Mouse (Mus musculus) CH12.LX (cell line): ENCODE data around the gene Pskh1. TPM values are rescaled to one million over a fixed set of nuclear protein-coding genes. Genes with fewer than 3 reads are reported as not detected.

Experiments used
- DNase-seq: peaks from one replicate; pipeline ENCODE4 v3.0.0-alpha.2; 2013; ENCODE audit errors: extremely low read depth
- H3K27ac ChIP-seq: 2 replicates; pipeline ENCODE4 v1.5.1; 2012; ENCODE audit warnings: low read depth, mild to moderate bottlenecking, control low read depth, moderate library complexity; ENCODE audit not compliant: insufficient read depth
- H3K27me3 ChIP-seq: replicated peaks from 2 replicates; pipeline ENCODE3; 2012; ENCODE audit warnings: inconsistent platforms
- H3K36me3 ChIP-seq, 2 experiments: replicated peaks in 1 of 2; 2 replicates each; pipeline versions ENCODE3 to v1.6.1; 2012; ENCODE audit warnings: inconsistent platforms in 1 of 2, low read length in 1 of 2, mild to moderate bottlenecking in 1 of 2, mixed read lengths in 1 of 2, moderate library complexity in 1 of 2; ENCODE audit not compliant: control insufficient read depth in 1 of 2, insufficient read depth in 1 of 2
- H3K4me1 ChIP-seq, 2 experiments: 2 replicates each; pipeline ENCODE4 v1.6.1; 2012; ENCODE audit warnings: inconsistent platforms in 1 of 2, moderate library complexity in 1 of 2; ENCODE audit not compliant: insufficient read depth in 2 of 2, control insufficient read depth in 1 of 2
- H3K4me2 ChIP-seq: 2 replicates; pipeline ENCODE4 v1.6.1; 2012; ENCODE audit warnings: low read depth, mild to moderate bottlenecking, control low read depth; ENCODE audit not compliant: poor library complexity, insufficient read depth, severe bottlenecking
- H3K4me3 ChIP-seq, 3 experiments: fragments of 150-350 bp in 1 of 3; sonication (generic) in 1 of 3; replicated peaks in 1 of 3; 2 replicates each; pipeline versions ENCODE3 to v1.5.1; 2011 to 2012; ENCODE audit warnings: low read depth in 2 of 3, low read length in 2 of 3, mild to moderate bottlenecking in 2 of 3, moderate library complexity in 2 of 3, control low read depth in 1 of 3, improper control_type of control experiment in 1 of 3, inconsistent platforms in 1 of 3, mixed read lengths in 1 of 3; ENCODE audit not compliant: poor library complexity in 1 of 3
- H3K79me2 ChIP-seq: replicated peaks from 2 replicates; pipeline ENCODE4 v1.6.1; 2012; ENCODE audit warnings: mild to moderate bottlenecking, moderate library complexity; ENCODE audit not compliant: control insufficient read depth, poor library complexity, insufficient read depth, severe bottlenecking; ENCODE audit errors: extremely low read depth
- H3K9ac ChIP-seq: 2 replicates; pipeline ENCODE4 v1.6.1; 2012; ENCODE audit warnings: low read depth, mild to moderate bottlenecking, control low read depth, moderate library complexity; ENCODE audit not compliant: insufficient read depth
- H3K9me3 ChIP-seq: replicated peaks from 2 replicates; pipeline ENCODE3; 2012; ENCODE audit warnings: low read length, inconsistent platforms, mixed read lengths
- CHD2 ChIP-seq: IDR thresholded peaks from 2 replicates; pipeline ENCODE4 v1.6.1; 2011; ENCODE audit warnings: low read length, improper control_type of control experiment
- CTCF ChIP-seq, 2 experiments: IDR thresholded peaks in 1 of 2; conservative IDR thresholded peaks in 1 of 2; 2 replicates each; pipeline ENCODE4 v1.5.1; 2011 to 2012; ENCODE audit warnings: low read depth in 2 of 2, low read length in 2 of 2, improper control_type of control experiment in 1 of 2, inconsistent platforms in 1 of 2, mild to moderate bottlenecking in 1 of 2, moderate library complexity in 1 of 2
- EP300 ChIP-seq: IDR thresholded peaks from 2 replicates; pipeline ENCODE4 v1.6.1; 2011; ENCODE audit warnings: low read length, improper control_type of control experiment
- GABPA ChIP-seq: IDR thresholded peaks from 2 replicates; pipeline ENCODE4 v1.6.1; 2012; ENCODE audit warnings: low read depth, low read length, improper control_type of control experiment, inconsistent platforms; ENCODE audit not compliant: insufficient replicate concordance
- HCFC1 ChIP-seq: IDR thresholded peaks from 2 replicates; pipeline ENCODE4 v1.6.1; 2012; ENCODE audit warnings: low read depth, mild to moderate bottlenecking, inconsistent platforms, low read length, improper control_type of control experiment
- IRF4 ChIP-seq: IDR thresholded peaks from 2 replicates; pipeline ENCODE4 v1.6.1; 2014; ENCODE audit warnings: low read depth, mild to moderate bottlenecking, inconsistent platforms, low read length, improper control_type of control experiment
- MAX ChIP-seq: IDR thresholded peaks from 2 replicates; pipeline ENCODE4 v1.6.1; 2011; ENCODE audit warnings: low read length, improper control_type of control experiment
- MAZ ChIP-seq: IDR thresholded peaks from 2 replicates; pipeline ENCODE4 v1.6.1; 2012; ENCODE audit warnings: low read depth, mild to moderate bottlenecking, inconsistent platforms, low read length, improper control_type of control experiment, moderate library complexity
- MYC ChIP-seq: IDR thresholded peaks from 2 replicates; pipeline ENCODE4 v1.6.1; 2011; ENCODE audit warnings: low read depth, mild to moderate bottlenecking, improper control_type of control experiment, low read length
- NRF1 ChIP-seq: IDR thresholded peaks from 2 replicates; pipeline ENCODE4 v1.6.1; 2014; ENCODE audit warnings: low read depth, mild to moderate bottlenecking, inconsistent platforms, low read length, improper control_type of control experiment, moderate library complexity
- POLR2A ChIP-seq: IDR thresholded peaks from 2 replicates; pipeline ENCODE4 v1.6.1; 2011; ENCODE audit warnings: low read depth, mild to moderate bottlenecking, improper control_type of control experiment, low read length
- POLR2AphosphoS2 ChIP-seq: IDR thresholded peaks from 2 replicates; pipeline ENCODE4 v1.6.1; 2011; ENCODE audit warnings: low read depth, low read length, improper control_type of control experiment
- RAD21 ChIP-seq: IDR thresholded peaks from 2 replicates; pipeline ENCODE4 v1.6.1; 2011; ENCODE audit warnings: low read depth, mild to moderate bottlenecking, low read length, improper control_type of control experiment, moderate library complexity
- SIN3A ChIP-seq: IDR thresholded peaks from 2 replicates; pipeline ENCODE4 v1.6.1; 2012; ENCODE audit warnings: low read length, improper control_type of control experiment, inconsistent platforms
- TBP ChIP-seq: conservative IDR thresholded peaks from 2 replicates; pipeline ENCODE4 v1.6.1; 2011; ENCODE audit warnings: low read depth, low read length, improper control_type of control experiment
- UBTF ChIP-seq: IDR thresholded peaks from 2 replicates; pipeline ENCODE4 v1.6.1; 2012; ENCODE audit warnings: low read depth, mild to moderate bottlenecking, inconsistent platforms, low read length, improper control_type of control experiment, moderate library complexity
- ZC3H11A ChIP-seq: IDR thresholded peaks from 2 replicates; pipeline ENCODE4 v1.6.1; 2012; ENCODE audit warnings: low read depth, mild to moderate bottlenecking, inconsistent platforms, low read length, improper control_type of control experiment
- dilution Hi-C: fragments of 300-500 bp; cut with MboI; formaldehyde crosslinking; loops from 2 replicates; pipeline ENCODE4 v1.14.3; 2020; ENCODE audit warnings: low sequenced_read_pairs; ENCODE audit not compliant: extremely low pct_unique_long_range_greater_than_20kb, extremely low pct_ligation_motif_present
- in situ Hi-C: fragments of 300-500 bp; cut with MboI; formaldehyde crosslinking; loops from 3 replicates; pipeline ENCODE4 v1.14.3; 2019; ENCODE audit warnings: low sequenced_read_pairs, low pct_ligation_motif_present, low pct_unique_long_range_greater_than_20kb, mixed read lengths
- polyA plus RNA-seq: library from polyadenylated mRNA; unstranded; fragments of >175 nt; gene quantifications from 2 replicates; pipeline ENCODE4 v1.2.1, GENCODE M21; 2012; ENCODE audit warnings: low read depth; ENCODE audit not compliant: insufficient read length
- total RNA-seq, 2 experiments: library from RNA; depleted of rRNA; stranded (reverse); fragments of 300-350 nt in 1 of 2; fragments of >200 nt in 1 of 2; gene quantifications; 2 replicates each; pipeline ENCODE4 v1.2.3; 2012 to 2014

The Pskh1 gene
- total and polyA plus RNA-seq, 3 experiments: 11.0 to 12.9 (median 12.3) TPM

DNA sequence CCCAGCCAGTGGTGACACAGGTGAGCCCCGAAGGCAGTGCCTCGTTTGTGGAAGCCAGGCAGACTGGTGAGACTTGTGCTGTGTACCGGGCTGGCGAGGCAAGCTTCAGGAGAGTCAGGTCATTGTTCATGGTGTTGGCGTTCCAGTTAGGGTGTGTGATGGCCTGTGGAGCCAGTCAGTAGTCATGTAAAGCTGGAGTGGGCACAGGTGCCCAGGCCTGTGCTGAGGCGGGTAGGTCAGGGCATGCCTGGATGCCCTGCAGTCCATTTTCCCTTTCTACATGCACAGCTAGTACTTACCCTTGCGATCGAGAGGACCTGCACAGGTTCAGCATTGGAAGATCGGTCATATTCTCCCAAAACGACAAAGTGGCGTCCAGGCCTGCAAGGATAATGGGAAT, 32.3 kb downstream of the Pskh1 start:
- DNase-seq: no peak
- Histone ChIP-seq H3K9ac (no peak overlapping the region), H3K27ac (no peak overlapping the region), H3K36me3 (peaks cover 27 to 72% of the 10 kb centered on the region in 2 experiments), H3K9me3 (no peaks in the 10 kb centered on the region), H3K4me1 (peaks cover 3 to 21% of the 10 kb centered on the region in 2 experiments; a peak in 3 of 4 replicates), H3K79me2 (no peaks in the 10 kb centered on the region), H3K27me3 (no peaks in the 10 kb centered on the region), H3K4me3 (no peak overlapping the region)
- dilution Hi-C loops (no loop called here), in situ Hi-C loops (no loop called here)
- TF ChIP-seq EP300 (no peak), HCFC1 (no peak), GABPA (no peak), NRF1 (no peak), IRF4 (no peak), CTCF (conservative IDR thresholded peaks at IDR 0.05 in 1 of 2, IDR thresholded peaks at IDR 0.05 in 1 of 2; ENCODE audit: low read depth in 2 of 2, low read length in 2 of 2) (no peak), ZC3H11A (no peak), TBP (no peak), POLR2A (no peak), RAD21 (no peak), MAZ (no peak), MYC (no peak), CHD2 (no peak), SIN3A (no peak)
- TF ChIP-seq, all 38 proteins: peak for 0
- no peak overlapping the region for H3K4me2 ChIP-seq

DNA sequence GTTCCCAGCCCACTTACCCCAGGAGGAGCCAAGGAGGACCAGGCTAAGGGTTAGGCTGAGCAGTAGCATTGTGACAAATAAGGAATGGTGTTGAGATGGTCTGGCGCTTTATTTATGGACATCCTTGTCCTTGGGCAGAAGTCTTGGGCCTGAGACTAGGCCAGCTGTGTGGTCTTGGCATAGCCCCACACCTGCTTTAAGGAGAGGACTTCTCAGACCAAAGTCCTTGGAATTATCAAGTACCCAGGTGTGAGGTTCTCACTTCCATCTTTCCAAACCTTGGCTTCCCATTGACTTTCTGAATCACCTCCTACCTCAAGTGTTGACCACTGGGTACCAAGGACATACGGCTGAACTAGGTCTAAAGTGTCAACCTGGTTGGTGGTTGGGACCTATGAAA, 33.5 kb downstream of the Pskh1 start, which contains the start of gene Ctrl:
TSS of gene Ctrl (minus strand) at position 101 of the 400 bp plus-strand sequence.
- Histone ChIP-seq H3K9ac (no peak within 1 kb of the TSS), H3K4me1 (peaks cover 3 to 23% of the 10 kb centered on the region in 2 experiments; a peak in 3 of 4 replicates)

More for the DNA sequence above, 33.5 kb downstream of the Pskh1 start, which contains the start of gene Ctrl:
- in situ Hi-C loops: no loop called here
- Histone ChIP-seq H3K79me2 (no peaks in the 10 kb centered on the region), H3K27ac (no peak within 1 kb of the TSS), H3K36me3 (peaks cover 27 to 71% of the 10 kb centered on the region in 2 experiments), H3K9me3 (no peaks in the 10 kb centered on the region), H3K4me3 (no peak within 1 kb of the TSS), H3K4me2 (no peak within 1 kb of the TSS), H3K27me3 (no peaks in the 10 kb centered on the region)
- TF ChIP-seq POLR2AphosphoS2 (no peak), MAX (no peak), MAZ (no peak), NRF1 (no peak), EP300 (no peak), UBTF (no peak)
- dilution Hi-C loops: no loop called here
- DNase-seq: no peak
